Mouse (Mus musculus) cerebellum, postnatal 14 days (tissue): Measurements from ENCODE around the gene Zfp189.
"Not testable (repeated sequence)": the region's sequence is repeated elsewhere in the genome, so short reads cannot be mapped to it uniquely, and the experiment has no call there.

Experiments
- DNase-seq, 2 experiments: peaks; one replicate each; pipeline ENCODE4 v3.0.0; 2021; ENCODE audit warnings: mixed read lengths in 2 of 2

Gene Zfp189

DNA sequence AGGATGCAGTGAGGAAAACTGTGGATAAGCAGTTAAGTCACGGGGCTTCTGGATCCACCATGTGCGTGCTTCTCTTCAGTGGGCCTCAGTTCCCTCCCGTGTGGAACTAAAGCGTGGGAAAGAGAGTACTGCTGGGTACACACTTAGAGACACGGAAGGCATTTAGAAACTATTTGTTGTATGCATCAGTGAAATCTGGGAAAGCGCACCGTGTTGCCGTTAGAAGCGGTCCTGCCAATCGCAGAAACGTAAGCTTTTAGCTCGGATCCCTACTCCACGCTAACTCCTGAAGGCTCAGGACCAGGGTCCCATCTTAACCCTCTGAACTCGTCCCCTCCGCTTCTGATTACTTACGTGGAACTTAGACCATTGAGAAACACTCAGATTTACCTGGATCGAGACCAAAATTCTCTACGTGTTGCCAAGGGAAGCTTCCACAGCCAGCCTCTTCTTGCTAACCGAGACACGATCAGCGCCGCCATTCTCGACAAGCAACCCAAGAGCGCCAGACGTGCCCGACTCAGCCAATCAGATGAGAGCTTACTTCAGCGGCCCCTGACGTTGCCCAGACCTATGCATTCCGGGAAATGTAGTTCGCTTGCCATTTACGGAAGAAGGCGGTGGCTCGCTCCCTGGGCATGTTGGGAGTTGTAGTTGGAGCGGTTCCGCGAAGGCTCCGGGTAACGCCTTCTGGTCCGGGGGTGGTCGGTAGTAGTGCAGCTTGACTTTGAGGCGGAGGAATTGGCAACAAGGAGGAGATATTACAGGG lies at the start of gene Zfp189, which contains the start of gene Mrpl50:
TSS of gene Zfp189 (plus strand) at position 605 of the 769 bp plus-strand sequence.
TSS of gene Mrpl50 (minus strand) at position 522 of the 769 bp plus-strand sequence.
- peak; percentile 93 to 95 for DNase-seq

DNA sequence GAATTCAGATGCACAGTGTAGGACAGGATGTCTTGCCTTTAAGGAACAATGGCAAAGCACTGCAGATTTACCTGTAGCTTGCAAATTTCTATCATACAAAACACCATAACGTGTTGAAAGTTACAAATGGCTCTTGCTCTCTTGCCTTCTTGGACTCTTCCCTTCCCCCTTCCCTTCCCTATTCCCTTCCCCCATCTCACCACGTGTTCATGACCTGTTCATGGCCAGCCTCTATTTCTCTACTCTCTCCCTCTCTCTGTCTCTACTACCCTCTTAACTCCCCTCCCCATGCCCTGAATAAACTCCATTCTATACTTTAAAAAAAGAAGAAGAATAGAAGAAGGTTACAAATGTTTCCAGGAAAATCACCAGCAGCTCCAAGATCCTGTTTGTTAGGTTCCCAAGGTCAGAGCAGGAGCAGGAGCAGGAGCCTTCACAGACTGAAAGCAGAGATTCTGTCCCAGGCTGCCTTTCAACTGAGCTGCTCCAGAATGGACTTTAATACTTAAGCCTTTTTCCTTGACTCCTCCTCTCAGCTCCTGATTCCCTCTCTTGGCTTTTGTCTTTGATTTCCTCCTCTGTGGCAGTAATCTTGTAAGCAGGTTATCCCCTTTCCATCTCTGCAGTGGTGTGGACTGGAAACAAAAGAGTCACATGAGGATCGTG lies 47.4 kb upstream of the Zfp189 start, which contains the start of gene Acnat1:
TSS of gene Acnat1 (minus strand) at position 478 of the 666 bp plus-strand sequence.
- DNase-seq = no peak

DNA sequence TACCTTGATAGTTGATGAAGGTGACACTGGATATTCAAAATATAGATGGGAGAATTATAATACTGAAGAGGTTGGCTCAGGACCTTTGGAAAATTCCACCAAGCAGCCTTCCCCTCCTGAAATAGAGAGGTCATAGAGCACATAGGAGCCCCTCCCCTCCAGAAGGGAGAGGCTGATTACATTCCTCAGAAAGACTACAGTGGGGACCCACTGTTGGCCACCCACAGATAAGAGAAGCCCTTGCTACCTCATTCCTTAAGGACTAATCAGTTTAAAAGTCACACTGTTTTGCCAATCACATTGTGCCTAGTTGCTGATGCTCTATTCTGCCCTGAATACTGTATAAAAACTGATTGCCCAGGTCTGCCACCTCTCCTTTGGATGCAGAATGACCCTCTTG lies 46.4 kb upstream of the Zfp189 start:
- no peak for DNase-seq

DNA sequence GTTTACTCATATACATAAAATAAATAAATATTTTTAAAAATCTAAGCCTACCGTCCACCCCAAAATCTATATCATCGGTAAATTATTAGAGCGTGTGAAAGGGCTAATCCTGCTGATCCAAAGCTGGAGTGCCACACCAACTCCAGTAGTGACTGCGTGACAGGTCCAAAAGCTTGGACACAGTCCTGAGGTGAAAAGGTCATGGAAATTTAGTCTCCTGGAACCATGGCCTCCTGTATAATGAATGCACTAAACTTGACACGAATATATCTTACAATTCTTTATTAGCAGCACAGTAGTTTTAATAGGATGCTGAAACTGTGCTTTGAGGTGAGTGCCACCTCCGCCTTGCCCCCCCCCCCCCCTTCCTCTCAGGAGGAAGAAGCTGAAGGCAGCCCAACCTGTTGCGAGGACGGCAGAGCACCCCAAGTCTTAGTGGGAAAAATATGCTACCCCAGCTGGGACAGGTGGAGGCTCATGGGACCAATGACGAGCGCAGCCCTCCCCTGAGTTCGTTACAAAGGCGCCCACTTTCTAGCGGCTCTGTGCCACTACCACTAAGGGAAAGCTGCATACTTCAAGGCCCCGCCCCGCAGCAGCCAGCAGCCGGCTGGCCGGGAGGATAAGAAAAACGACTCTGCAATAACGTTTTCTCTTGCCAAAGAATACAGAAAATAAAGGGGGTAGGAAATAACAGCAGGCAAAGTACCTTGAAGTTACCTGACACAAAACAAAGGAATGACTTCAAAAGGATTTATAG lies 42.7 kb upstream of the Zfp189 start:
- DNase-seq = peak in 1 of 2 experiments; percentile 2

DNA sequence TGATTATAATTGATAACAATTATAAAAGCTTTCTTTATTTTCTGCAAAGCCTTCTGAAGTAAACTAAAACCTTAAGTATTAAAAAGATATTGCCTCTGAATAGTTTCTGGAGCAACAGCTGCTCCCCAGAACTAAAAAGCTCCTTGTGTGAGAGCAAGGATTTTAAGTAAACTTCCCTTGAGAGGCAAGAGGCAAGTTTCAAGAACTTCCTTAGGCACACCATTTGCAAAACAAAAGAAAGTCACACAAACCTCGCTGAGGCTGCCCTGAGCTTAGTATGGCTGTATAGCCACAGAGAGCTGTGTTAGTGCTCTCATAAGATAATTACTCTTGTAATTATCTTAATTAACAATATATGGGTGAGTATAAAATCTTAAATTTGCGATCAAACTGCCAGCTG lies 41.9 kb upstream of the Zfp189 start:
- not testable (repeated sequence) for DNase-seq

- no peak for DNase-seq
Observed at GRCm38 (mm10) chr4:49480104-49480760, 40.7 kb upstream of the Zfp189 start.

DNA sequence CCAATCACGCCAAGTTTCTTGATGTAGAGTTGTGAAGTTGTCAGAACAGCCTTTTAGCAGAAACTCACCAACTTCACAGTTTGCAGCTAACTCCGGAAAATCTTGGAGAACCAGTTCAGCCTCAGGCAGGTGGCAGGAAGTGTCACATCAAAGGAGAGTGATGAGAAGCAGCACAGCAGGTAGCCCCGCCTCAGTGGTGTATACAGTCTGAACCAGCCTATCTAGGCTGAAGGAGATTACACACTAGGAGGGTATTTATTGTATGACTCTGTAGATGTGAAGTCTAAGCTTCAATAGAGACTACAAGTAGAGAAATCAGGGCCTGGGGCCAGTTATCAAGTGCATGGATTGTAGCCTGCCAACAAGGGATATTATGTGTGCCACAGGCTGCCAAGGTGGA lies 40.1 kb upstream of the Zfp189 start:
- DNase-seq = no peak

DNA sequence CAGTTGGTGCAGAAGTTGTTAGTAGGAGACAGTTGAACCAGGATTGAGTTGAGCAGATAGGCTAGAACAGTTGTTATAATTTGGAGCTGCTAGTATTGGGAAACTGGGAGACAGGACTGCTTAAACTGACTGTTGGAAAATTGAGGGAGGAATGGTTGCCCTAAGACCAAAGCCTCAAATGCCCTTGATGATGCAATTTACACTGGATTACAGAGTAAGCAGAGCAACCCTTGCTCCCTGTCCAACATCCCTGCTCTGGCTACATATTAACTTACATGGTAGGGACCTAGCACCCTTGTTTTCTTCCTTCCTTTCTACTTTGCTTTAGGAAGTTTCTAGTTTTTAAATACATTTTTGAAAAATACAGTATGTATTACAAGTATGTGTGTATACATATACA lies 35.5 kb upstream of the Zfp189 start:
- DNase-seq = no peak

GRCm38 (mm10) chr4:49485934-49486650 lies 34.9 kb upstream of the Zfp189 start:
- DNase-seq = not testable (repeated sequence)

GRCm38 (mm10) chr4:49503563-49503962 lies 17.4 kb upstream of the Zfp189 start:
- DNase-seq = no peak

GRCm38 (mm10) chr4:49506386-49506785 lies 14.6 kb upstream of the Zfp189 start, which contains the start of gene Baat:
Baat (minus strand) TSS chr4:49506557.
- no peak for DNase-seq

DNA sequence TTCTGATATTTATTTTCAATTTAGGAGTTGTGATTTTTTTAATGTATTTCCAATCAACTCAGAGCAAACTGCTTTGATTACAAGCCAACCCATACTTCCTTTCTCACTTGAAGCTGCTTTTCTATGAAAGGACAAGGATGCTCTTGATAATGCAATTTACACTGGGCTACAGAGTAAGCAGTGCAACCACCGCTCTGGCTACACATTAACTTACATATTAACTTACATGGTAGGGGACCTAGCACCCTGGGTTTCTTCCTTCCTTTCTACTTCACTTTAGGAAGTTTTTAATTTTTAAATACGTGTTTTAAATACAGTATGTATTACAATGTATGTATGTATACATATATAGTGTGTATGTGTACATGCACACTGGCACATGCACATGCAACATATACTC lies 11.8 kb upstream of the Zfp189 start:
- DNase-seq = no peak

DNA sequence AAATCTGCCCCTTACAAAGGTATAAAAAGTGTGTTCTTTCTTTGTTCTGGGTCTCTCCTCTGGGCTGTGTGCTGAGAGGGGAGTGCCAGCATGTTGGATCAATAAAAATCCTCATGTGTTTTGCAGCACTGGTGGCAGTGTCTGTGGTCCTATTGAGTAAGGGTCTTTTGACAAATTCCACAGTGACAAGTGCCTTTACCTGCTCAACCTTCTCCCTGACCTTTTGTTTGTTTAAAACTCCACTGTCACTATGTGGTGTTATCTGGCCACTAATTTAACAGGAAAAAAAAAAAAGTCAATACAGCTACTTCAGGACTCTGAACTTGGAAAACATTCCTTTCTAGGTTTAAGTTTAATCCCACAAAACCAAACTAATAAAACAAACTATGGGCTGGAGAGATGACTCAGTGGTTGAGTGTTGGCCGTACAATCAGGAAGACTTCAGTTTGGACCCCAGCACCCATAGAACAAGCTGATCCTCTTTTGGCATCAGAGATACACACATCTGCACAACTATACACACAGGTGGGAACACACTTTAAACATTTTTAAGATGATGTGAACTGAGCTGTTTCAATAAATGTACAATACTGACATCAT lies 10.6 kb upstream of the Zfp189 start:
- not testable (repeated sequence) for DNase-seq

DNA sequence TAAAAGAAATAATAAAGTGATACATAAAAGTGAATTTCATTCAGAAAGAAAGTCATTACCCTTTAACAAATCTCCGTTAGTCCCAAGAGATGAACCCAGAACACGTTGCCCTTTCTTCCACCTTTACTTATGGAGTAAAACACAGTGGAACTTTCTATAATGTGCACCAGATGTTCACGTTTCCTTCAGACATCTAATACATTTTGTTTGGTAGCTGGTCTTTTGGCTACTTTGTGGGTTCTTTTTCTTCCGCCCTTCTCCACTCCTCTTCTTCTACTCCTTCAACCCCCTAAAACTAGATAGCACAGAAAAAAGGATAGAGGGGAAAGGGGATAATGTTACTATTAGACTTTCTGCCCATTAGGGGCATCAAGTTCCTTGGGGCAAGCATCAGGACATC lies 8.3 kb upstream of the Zfp189 start:
- DNase-seq = no peak

- DNase-seq = no peak
Observed at GRCm38 (mm10) chr4:49514441-49514840, 6.5 kb upstream of the Zfp189 start.

DNA sequence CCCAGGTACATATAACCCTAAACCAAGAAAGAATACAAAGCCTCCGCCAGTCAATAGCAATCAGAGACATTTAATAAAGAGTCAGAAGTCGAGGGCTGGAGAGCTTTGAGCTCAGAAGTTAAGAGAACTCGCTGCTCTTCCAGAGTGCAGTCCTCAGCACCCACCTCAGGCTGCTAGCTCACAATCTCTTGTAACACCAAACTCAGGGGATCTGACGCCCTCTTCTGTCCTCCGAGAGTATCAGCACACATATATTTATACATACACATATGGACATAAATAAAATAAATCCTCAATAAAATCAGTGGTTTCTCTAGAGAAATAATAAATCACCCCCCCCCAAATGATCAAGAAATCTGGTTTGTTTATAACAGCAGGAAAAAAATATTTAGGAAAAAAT lies 1.5 kb upstream of the Zfp189 start:
- no peak for DNase-seq

GRCm38 (mm10) chr4:49521346-49521745 lies 370 bp downstream of the Zfp189 start:
- no peak for DNase-seq

DNA sequence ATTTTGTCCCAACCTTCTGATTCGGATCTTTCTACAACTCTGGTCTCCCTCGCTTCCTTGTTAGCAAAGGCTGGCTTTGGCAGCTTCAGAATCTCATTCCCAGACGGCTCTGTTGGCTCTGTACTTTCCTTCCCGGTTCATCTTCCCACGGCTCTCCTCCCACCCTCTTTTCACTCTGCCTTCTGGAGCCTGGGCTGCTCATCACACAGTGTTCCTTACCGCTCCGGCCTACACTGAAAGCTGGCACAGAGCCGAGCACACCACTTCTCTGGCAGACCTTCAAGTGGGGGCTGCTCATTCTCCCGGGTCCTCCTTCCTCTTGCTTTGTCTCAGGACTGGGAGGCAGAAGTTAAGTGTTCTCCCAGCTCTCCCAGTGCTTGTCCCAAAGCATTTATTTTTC lies 1.6 kb downstream of the Zfp189 start:
- peak; percentile 36 to 37 for DNase-seq

GRCm38 (mm10) chr4:49535036-49535435 lies 14.1 kb downstream of the Zfp189 start:
- DNase-seq = no peak

DNA sequence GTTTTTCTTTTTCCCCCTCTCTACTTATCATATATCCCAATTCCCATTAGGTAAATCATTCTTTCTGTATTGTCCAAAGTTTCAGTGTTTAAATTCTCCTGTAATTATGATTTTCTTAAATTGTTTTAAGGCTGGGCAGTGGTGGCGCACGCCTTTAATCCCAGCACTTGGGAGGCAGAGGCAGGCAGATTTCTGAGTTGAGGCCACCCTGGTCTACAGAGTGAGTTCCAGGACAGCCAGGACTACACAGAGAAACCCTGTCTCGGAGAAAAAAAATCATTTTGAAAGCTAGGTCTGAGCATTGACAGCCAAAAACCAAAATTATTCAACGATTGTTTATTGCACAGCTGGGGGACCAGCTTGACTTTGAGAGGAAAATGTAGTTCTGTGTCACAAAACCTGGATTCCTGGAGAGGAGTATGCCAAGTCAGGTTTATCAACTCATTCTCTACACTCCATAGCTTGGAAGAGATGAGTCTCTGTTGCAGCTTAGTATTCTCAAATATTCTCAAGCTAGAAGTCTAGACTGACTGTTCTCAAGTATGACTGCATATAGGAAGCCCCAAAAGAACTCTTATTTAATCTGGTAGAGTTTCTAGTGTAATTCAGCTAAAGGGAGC lies 14.8 kb downstream of the Zfp189 start:
- DNase-seq = no peak

- DNase-seq = no peak
Observed at GRCm38 (mm10) chr4:49536671-49537070, 15.7 kb downstream of the Zfp189 start.
